8 mouse cellular contexts compared by ENCODE assay signal in genomic region chr9:44604290-44604778, GRCm38 (mm10). TPM values are rescaled to one million over a fixed set of nuclear protein-coding genes. Genes with fewer than 3 reads are reported as not detected.
A peak's percentile ranks its signal among the peaks of the same experiment; 100 is the strongest.
DNase-seq lines count a peak whose midpoint lies in the region; ATAC-seq and TF ChIP-seq lines count a peak whose summit lies in the region.

No protein-coding gene starts in this region.

- dilution Hi-C loops in CH12.LX (cut with MboI; ENCODE audit: extremely low pct_ligation_motif_present, extremely low pct_unique_long_range_greater_than_20kb, low sequenced_read_pairs), result no loop called here

- no peak overlapping the region for H3K4me2 ChIP-seq in CH12.LX (ENCODE audit: insufficient read depth, low read depth, poor library complexity, severe bottlenecking)
- H3K4me2 ChIP-seq in forebrain, embryonic 14.5 days (ENCODE audit: low read length), result peak overlapping the region; percentile 96
- H3K4me2 ChIP-seq in neural tube, embryonic 14.5 days (ENCODE audit: low read depth, low read length), result peak overlapping the region; percentile 85

- peak; percentile 82 for ATAC-seq in cerebellum, adult (ENCODE audit: insufficient number of reproducible peaks, low FRiP score, low TSS enrichment)
- ATAC-seq in forebrain, embryonic 14.5 days, result peak; percentile 71
- peak; percentile 79 for ATAC-seq in neural tube, embryonic 14.5 days (ENCODE audit: low read depth)

- TF ChIP-seq POLR2A in CH12.LX (IDR thresholded peaks at IDR 0.05; ENCODE audit: low read depth, low read length), result peak; percentile 58

- H3K79me2 ChIP-seq in CH12.LX (replicated peaks; ENCODE audit: control insufficient read depth, extremely low read depth, insufficient read depth, poor library complexity, severe bottlenecking), result peaks cover 55% of the 10 kb centered on the region

- H3K4me1 ChIP-seq in CH12.LX (ENCODE audit: control insufficient read depth in 1 of 2, insufficient read depth in 2 of 2), result peaks cover 4 to 40% of the 10 kb centered on the region in 2 experiments
- peaks cover 30% of the 10 kb centered on the region for H3K4me1 ChIP-seq in forebrain, embryonic 14.5 days (ENCODE audit: control insufficient read depth, insufficient read depth, low read length)
- H3K4me1 ChIP-seq in neural tube, embryonic 14.5 days (ENCODE audit: control insufficient read depth, insufficient read depth, low read length), result peaks cover 36% of the 10 kb centered on the region

- intact Hi-C loops in heart, postnatal 14 days (cut with DNase I), result loop anchor here (2.0 kb wide), 1 partner anchor 94 kb away; no protein-coding TSS in a partner anchor

- no peaks in the 10 kb centered on the region for H3K9me3 ChIP-seq in CH12.LX (replicated peaks; ENCODE audit: low read length)
- H3K9me3 ChIP-seq in forebrain, embryonic 14.5 days (replicated peaks; ENCODE audit: control insufficient read depth, low read length), result no peaks in the 10 kb centered on the region
- H3K9me3 ChIP-seq in neural tube, embryonic 14.5 days (ENCODE audit: control insufficient read depth, low read length), result no peaks in the 10 kb centered on the region

- TF ChIP-seq EP300 in CH12.LX (IDR thresholded peaks at IDR 0.05; ENCODE audit: low read length), result no peak

- H3K27ac ChIP-seq in CH12.LX (ENCODE audit: insufficient read depth, low read depth), result peak overlapping the region; percentile 76
- H3K27ac ChIP-seq in forebrain, embryonic 14.5 days (ENCODE audit: low read depth, low read length), result peak overlapping the region; percentile 99
- H3K27ac ChIP-seq in neural tube, embryonic 14.5 days (ENCODE audit: low read depth, low read length), result peak overlapping the region; percentile 99

- 1% methylated on average over 36 of the region's 65 CpGs for WGBS in forebrain, embryonic 14.5 days
- under 1% methylated on average over 45 of the region's 65 CpGs for WGBS in neural tube, embryonic 14.5 days

- in situ Hi-C loops in CH12.LX (cut with MboI; ENCODE audit: low pct_ligation_motif_present, low pct_unique_long_range_greater_than_20kb, low sequenced_read_pairs), result loop anchor here (5.0 kb wide), 1 partner anchor 37 kb away; no protein-coding TSS in a partner anchor

- peak; percentile 70 for DNase-seq in CH12.LX (ENCODE audit: extremely low read depth)
- DNase-seq in forebrain, embryonic 14.5 days (ENCODE audit: low spot score), result peak; percentile 85
- DNase-seq in heart, postnatal 14 days, result peak; percentile 86 to 88
- DNase-seq in layer of hippocampus, adult 18-20 months (ENCODE audit: low spot score in 2 of 2), result peak; percentile 75 to 84
- peak; percentile 78 to 81 for DNase-seq in lung, adult 18-20 months
- DNase-seq in testis, postnatal 10 days (ENCODE audit: low spot score), result peak; percentile 88

- H3K36me3 ChIP-seq in CH12.LX (replicated peaks in 1 of 2; ENCODE audit: control insufficient read depth in 1 of 2, insufficient read depth in 1 of 2, low read length in 1 of 2), result peaks cover 17 to 18% of the 10 kb centered on the region in 2 experiments
- H3K36me3 ChIP-seq in forebrain, embryonic 14.5 days (ENCODE audit: control insufficient read depth, insufficient read depth, low read length), result peaks cover 21% of the 10 kb centered on the region
- peaks cover 12% of the 10 kb centered on the region for H3K36me3 ChIP-seq in neural tube, embryonic 14.5 days (ENCODE audit: control insufficient read depth, insufficient read depth, low read length)

- peak overlapping the region; percentile 92 for H3K9ac ChIP-seq in CH12.LX (ENCODE audit: insufficient read depth, low read depth)
- peak overlapping the region; percentile 100 for H3K9ac ChIP-seq in forebrain, embryonic 14.5 days (ENCODE audit: low read length)
- peak overlapping the region; percentile 99 for H3K9ac ChIP-seq in neural tube, embryonic 14.5 days (replicated peaks; ENCODE audit: low read depth, low read length)

- TF ChIP-seq CTCF in CH12.LX (conservative IDR thresholded peaks at IDR 0.05 in 1 of 2, IDR thresholded peaks at IDR 0.05 in 1 of 2; ENCODE audit: low read depth in 2 of 2, low read length in 2 of 2), result no peak

- H3K27me3 ChIP-seq in CH12.LX (replicated peaks), result no peaks in the 10 kb centered on the region
- no peaks in the 10 kb centered on the region for H3K27me3 ChIP-seq in forebrain, embryonic 14.5 days (replicated peaks; ENCODE audit: control insufficient read depth, insufficient read depth, low read length)
- no peaks in the 10 kb centered on the region for H3K27me3 ChIP-seq in neural tube, embryonic 14.5 days (ENCODE audit: control insufficient read depth, insufficient read depth, low read length)

- peak overlapping the region; percentile 76 to 98 (median 96) for H3K4me3 ChIP-seq in CH12.LX (replicated peaks in 1 of 3; ENCODE audit: low read depth in 2 of 3, low read length in 2 of 3, poor library complexity in 1 of 3)
- H3K4me3 ChIP-seq in forebrain, embryonic 14.5 days (ENCODE audit: low read depth, low read length), result peak overlapping the region; percentile 98
- H3K4me3 ChIP-seq in neural tube, embryonic 14.5 days (ENCODE audit: low read depth, low read length), result peak overlapping the region; percentile 97

- TF ChIP-seq RAD21 in CH12.LX (IDR thresholded peaks at IDR 0.05; ENCODE audit: low read depth, low read length), result no peak

TF ChIP-seq in CH12.LX, 34 proteins besides CTCF, POLR2A, EP300 and RAD21 (continues in another document):
- TF ChIP-seq NELFE (IDR thresholded peaks at IDR 0.05; ENCODE audit: low read depth, low read length), result peak; percentile 28; the same call in 1 of the 2 replicates
- TF ChIP-seq ZKSCAN1 (IDR thresholded peaks at IDR 0.05; ENCODE audit: borderline replicate concordance, low read depth, low read length), result no peak
- no peak for TF ChIP-seq PAX5 (IDR thresholded peaks at IDR 0.05; ENCODE audit: low read length)
- no peak for TF ChIP-seq JUND (conservative IDR thresholded peaks at IDR 0.05; ENCODE audit: low read depth, low read length)
- TF ChIP-seq CHD1 (IDR thresholded peaks at IDR 0.05; ENCODE audit: low read depth, low read length), result 0 out of 2 replicates have a peak, but pooled peaks have one; percentile 7
- no peak for TF ChIP-seq JUN (IDR thresholded peaks at IDR 0.05; ENCODE audit: insufficient read depth, low read depth, low read length)
- TF ChIP-seq MXI1 (IDR thresholded peaks at IDR 0.05; ENCODE audit: low read depth, low read length), result 0 out of 2 replicates have a peak, but pooled peaks have one; percentile 53
- no peak for TF ChIP-seq RCOR1 (conservative IDR thresholded peaks at IDR 0.05; ENCODE audit: low read depth, low read length)
- TF ChIP-seq MEF2A (IDR thresholded peaks at IDR 0.05; ENCODE audit: borderline replicate concordance, low read depth, low read length), result no peak
- no peak for TF ChIP-seq MAZ (IDR thresholded peaks at IDR 0.05; ENCODE audit: low read depth, low read length)
- no peak for TF ChIP-seq MAX (IDR thresholded peaks at IDR 0.05; ENCODE audit: low read length)
- TF ChIP-seq ETS1 (conservative IDR thresholded peaks at IDR 0.05; ENCODE audit: low read depth, low read length), result no peak
- TF ChIP-seq SIN3A (IDR thresholded peaks at IDR 0.05; ENCODE audit: low read length), result 0 out of 2 replicates have a peak, but pooled peaks have one; percentile 48
- peak; percentile 57 for TF ChIP-seq NRF1 (IDR thresholded peaks at IDR 0.05; ENCODE audit: low read depth, low read length)
- TF ChIP-seq CHD2 (IDR thresholded peaks at IDR 0.05; ENCODE audit: low read length), result no peak
- TF ChIP-seq USF1 (IDR thresholded peaks at IDR 0.05; ENCODE audit: low read depth, low read length), result no peak
- no peak; the same call in 1 of the 2 replicates for TF ChIP-seq POLR2AphosphoS2 (IDR thresholded peaks at IDR 0.05; ENCODE audit: low read depth, low read length)
- no peak for TF ChIP-seq GABPA (IDR thresholded peaks at IDR 0.05; ENCODE audit: insufficient replicate concordance, low read depth, low read length)
- TF ChIP-seq ZC3H11A (IDR thresholded peaks at IDR 0.05; ENCODE audit: low read depth, low read length), result no peak
- no peak for TF ChIP-seq BHLHE40 (IDR thresholded peaks at IDR 0.05; ENCODE audit: low read depth, low read length)
- peak; percentile 76 for TF ChIP-seq TCF12 (IDR thresholded peaks at IDR 0.05; ENCODE audit: low read depth, low read length)
- no peak for TF ChIP-seq MAFK (IDR thresholded peaks at IDR 0.05; ENCODE audit: insufficient replicate concordance, low read length)
- TF ChIP-seq ZMIZ1 (IDR thresholded peaks at IDR 0.05; ENCODE audit: low read depth, low read length), result no peak
- no peak for TF ChIP-seq USF2 (conservative IDR thresholded peaks at IDR 0.05; ENCODE audit: low read depth, low read length)
- no peak for TF ChIP-seq KAT2A (IDR thresholded peaks at IDR 0.05; ENCODE audit: insufficient replicate concordance, low read length)
- no peak for TF ChIP-seq TBP (conservative IDR thresholded peaks at IDR 0.05; ENCODE audit: low read depth, low read length)
- no peak for TF ChIP-seq SMC3 (IDR thresholded peaks at IDR 0.05; ENCODE audit: low read depth, low read length)
- no peak for TF ChIP-seq MYC (IDR thresholded peaks at IDR 0.05; ENCODE audit: low read depth, low read length)
- no peak for TF ChIP-seq ELF1 (IDR thresholded peaks at IDR 0.05; ENCODE audit: low read depth, low read length)
- no peak for TF ChIP-seq IRF4 (IDR thresholded peaks at IDR 0.05; ENCODE audit: low read depth, low read length)
- no peak; the same call in 1 of the 2 replicates for TF ChIP-seq HCFC1 (IDR thresholded peaks at IDR 0.05; ENCODE audit: low read depth, low read length)
- TF ChIP-seq ZNF384 (IDR thresholded peaks at IDR 0.05; ENCODE audit: low read depth, low read length), result no peak

RNA-seq across cellular contexts. Expression of gene Ddx6, which starts 0.4 kb away (rescaled TPM):
- total RNA-seq in CH12.LX (2012; rRNA removed), result 41.5 and 42.3 TPM in 2 replicates
- total RNA-seq in CH12.LX (2014; rRNA removed), result 66.7 and 71.4 TPM in 2 replicates
- 77.1 and 81.2 TPM in 2 replicates for polyA plus RNA-seq in CH12.LX (2012; ENCODE audit: insufficient read length, low read depth)
- polyA plus RNA-seq in forebrain, embryonic 14.5 days (2014; fragmentation: Nextera tagmentation; extraction: Ambion mirVana), result 21.1 and 29.6 TPM in 2 replicates
- total RNA-seq in heart, postnatal 14 days (2021), result 10 to 100 TPM; 92.0 to 94.3 TPM
- total RNA-seq in layer of hippocampus, adult 18-20 months (2021), result 100 to 1,000 TPM; 145 to 146 TPM
- 20.2 and 33.8 TPM in 2 replicates for polyA plus RNA-seq in neural tube, embryonic 14.5 days (2014; fragmentation: Nextera tagmentation; extraction: Ambion mirVana)

RNA-seq across cellular contexts. Expression of gene Cxcr5, which starts 42.7 kb away (rescaled TPM):
- total RNA-seq in CH12.LX (2012; rRNA removed), result 27.7 and 30.2 TPM in 2 replicates
- total RNA-seq in CH12.LX (2014; rRNA removed), result 75.4 and 93.4 TPM in 2 replicates
- 61.2 and 70.5 TPM in 2 replicates for polyA plus RNA-seq in CH12.LX (2012; ENCODE audit: insufficient read length, low read depth)
- 0.07 TPM in 1 of 2 replicates, not detected in the other for polyA plus RNA-seq in forebrain, embryonic 14.5 days (2014; fragmentation: Nextera tagmentation; extraction: Ambion mirVana)
- under 1 TPM; 0.12 to 0.20 TPM for total RNA-seq in heart, postnatal 14 days (2021)
- total RNA-seq in layer of hippocampus, adult 18-20 months (2021), result not detected
- polyA plus RNA-seq in neural tube, embryonic 14.5 days (2014; fragmentation: Nextera tagmentation; extraction: Ambion mirVana), result not detected in 2 replicates

Comparison
In these comparisons a context has a peak if more than half of its experiments do, and no peak if none do; other contexts are left out.
1. Peak in every context shown above with its lines: DNase-seq, ATAC-seq, H3K4me3 ChIP-seq and H3K27ac ChIP-seq.
2. RNA of gene Cxcr5, which starts 42.7 kb away (total RNA-seq): 27.7 to 93.4 TPM in CH12.LX; 0.12 to 0.20 TPM in heart, postnatal 14 days and not detected in layer of hippocampus, adult 18-20 months; every median in the first group is over 10 times any median in the second.